Mouse (Mus musculus) kidney, embryonic 14.5 days (tissue): ENCODE measurements around the gene Acsf3. TPM values are rescaled to one million over a fixed set of nuclear protein-coding genes. Genes with fewer than 3 reads are reported as not detected.

Experiments
- ATAC-seq: fragments of 200-750 bp; cut with Nextera tagmentation; 2 replicates; pipeline ENCODE4 v1.8.0; 2017; ENCODE audit warnings: moderate number of reproducible peaks, mild to moderate bottlenecking, moderate TSS enrichment, moderate library complexity; ENCODE audit not compliant: low FRiP score, low TSS enrichment
- H3K27ac ChIP-seq: fragments of 300-500 bp; sonication (generic); 2 replicates; pipeline ENCODE4 v1.5.1; 2014; ENCODE audit warnings: low read depth, mild to moderate bottlenecking, low read length, moderate library complexity, mixed read lengths
- H3K27me3 ChIP-seq: fragments of 300-500 bp; sonication (generic); 2 replicates; pipeline ENCODE4 v1.6.1; 2014; ENCODE audit warnings: mild to moderate bottlenecking, low read length; ENCODE audit not compliant: control insufficient read depth, insufficient read depth
- H3K36me3 ChIP-seq: fragments of 300-500 bp; sonication (generic); 2 replicates; pipeline ENCODE4 v1.6.1; 2014; ENCODE audit warnings: low read length, mixed read lengths; ENCODE audit not compliant: control insufficient read depth, insufficient read depth
- H3K4me1 ChIP-seq: fragments of 300-500 bp; sonication (generic); 2 replicates; pipeline ENCODE4 v1.6.1; 2014; ENCODE audit warnings: low read length, mixed read lengths; ENCODE audit not compliant: control insufficient read depth, insufficient read depth
- H3K4me2 ChIP-seq: fragments of 300-500 bp; sonication (generic); replicated peaks from 2 replicates; pipeline ENCODE4 v1.6.1; 2014; ENCODE audit warnings: low read depth, mild to moderate bottlenecking, low read length
- H3K4me3 ChIP-seq: fragments of 300-500 bp; sonication (generic); 2 replicates; pipeline ENCODE4 v1.5.1; 2014; ENCODE audit warnings: mild to moderate bottlenecking, low read length
- H3K9ac ChIP-seq: fragments of 300-500 bp; sonication (generic); 2 replicates; pipeline ENCODE4 v1.6.1; 2014; ENCODE audit warnings: low read depth, mild to moderate bottlenecking, low read length, moderate library complexity
- H3K9me3 ChIP-seq: fragments of 300-500 bp; sonication (generic); 2 replicates; pipeline ENCODE4 v1.6.1; 2016; ENCODE audit warnings: low read length; ENCODE audit not compliant: control insufficient read depth
- WGBS: fragments of 180-500 bp; shearing (Covaris S2); extraction: QIAGEN DNeasy Blood & Tissue Kit; methylation state at CpG from one replicate; pipeline ENCODE4 v1.1.7; 2014; 5-methylcytosine and 5-hydroxymethylcytosine counted together
- polyA plus RNA-seq: library from polyadenylated mRNA; unstranded; fragments of >200 nt; fragmentation: Nextera tagmentation; extraction: Ambion mirVana; gene quantifications from 2 replicates; pipeline ENCODE4 v1.2.1, GENCODE M21; 2014

Gene Acsf3
- polyA plus RNA-seq, 1 experiment from 2014 or later = 20.2 TPM

DNA sequence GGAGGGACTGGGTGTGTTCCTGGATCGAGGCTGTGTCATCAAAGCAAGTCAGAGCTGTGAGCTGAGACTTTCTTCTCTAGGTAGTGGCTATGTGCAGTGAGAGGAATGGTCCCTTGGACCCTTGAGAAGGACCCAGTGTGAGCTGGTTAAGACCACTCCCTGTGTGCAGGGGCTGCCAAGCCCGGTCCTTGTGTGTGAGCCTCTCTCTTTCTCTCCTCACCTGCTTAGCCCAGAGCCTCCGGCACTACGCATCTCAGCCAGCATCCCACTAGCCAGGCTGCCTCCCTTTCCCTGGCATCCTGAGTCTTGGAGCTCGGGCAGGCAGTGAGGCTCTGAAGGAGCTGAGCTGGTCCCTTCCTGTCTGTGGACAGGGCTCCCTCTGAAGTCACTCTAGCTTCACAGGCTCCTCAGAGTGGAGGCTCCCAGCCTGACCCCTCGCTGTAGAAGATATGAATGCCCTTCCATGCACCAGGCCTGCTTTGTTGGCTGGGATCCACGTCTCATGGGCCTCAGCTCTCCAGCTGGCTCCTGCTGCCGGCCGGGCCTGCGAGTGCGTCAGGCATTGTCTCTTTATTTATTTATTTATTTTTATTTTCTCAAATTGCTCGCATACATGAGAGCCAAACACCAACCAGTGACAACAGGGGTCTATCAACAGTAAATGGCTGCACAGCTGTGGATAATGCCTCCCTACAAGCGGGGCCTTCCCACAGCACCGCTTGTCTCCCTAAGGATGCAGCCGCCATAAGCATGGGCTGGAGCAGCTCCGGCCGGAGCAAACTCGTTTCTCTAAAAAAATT is 18.3 kb downstream of the Acsf3 start:
- no peak overlapping the region for H3K4me3 ChIP-seq
- no peak overlapping the region for H3K4me2 ChIP-seq
- H3K9ac ChIP-seq = no peak overlapping the region
- no peaks in the 10 kb centered on the region for H3K27me3 ChIP-seq
- no peaks in the 10 kb centered on the region for H3K4me1 ChIP-seq
- ATAC-seq = peak; percentile 57; the same call in 1 of the 2 replicates
- H3K27ac ChIP-seq = no peak overlapping the region
- H3K36me3 ChIP-seq = peaks cover 11% of the 10 kb centered on the region
- no peaks in the 10 kb centered on the region for H3K9me3 ChIP-seq
- 73% methylated on average over 18 of the region's 18 CpGs for WGBS

DNA sequence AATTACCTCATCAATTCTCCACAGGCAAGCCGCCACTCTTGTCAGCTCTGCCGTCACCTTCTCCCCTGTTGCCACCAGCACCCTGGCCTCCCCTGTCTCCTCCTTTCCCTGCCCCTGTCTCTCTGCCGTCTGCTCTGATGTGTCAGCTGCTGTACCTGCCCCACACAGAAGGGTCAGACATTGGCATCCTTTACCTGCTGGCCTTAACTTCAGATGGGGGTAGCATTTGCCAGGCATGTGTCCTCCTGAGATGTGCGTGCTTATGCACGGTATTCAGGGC is 18.8 kb downstream of the Acsf3 start:
- Histone ChIP-seq H3K4me2 (no peak overlapping the region), H3K27me3 (no peaks in the 10 kb centered on the region), H3K4me1 (no peaks in the 10 kb centered on the region), H3K36me3 (peaks cover 8% of the 10 kb centered on the region), H3K27ac (no peak overlapping the region), H3K9me3 (no peaks in the 10 kb centered on the region), H3K9ac (no peak overlapping the region), H3K4me3 (no peak overlapping the region)
- ATAC-seq = no peak
- WGBS = 77% methylated on average over 5 of the region's 5 CpGs

DNA sequence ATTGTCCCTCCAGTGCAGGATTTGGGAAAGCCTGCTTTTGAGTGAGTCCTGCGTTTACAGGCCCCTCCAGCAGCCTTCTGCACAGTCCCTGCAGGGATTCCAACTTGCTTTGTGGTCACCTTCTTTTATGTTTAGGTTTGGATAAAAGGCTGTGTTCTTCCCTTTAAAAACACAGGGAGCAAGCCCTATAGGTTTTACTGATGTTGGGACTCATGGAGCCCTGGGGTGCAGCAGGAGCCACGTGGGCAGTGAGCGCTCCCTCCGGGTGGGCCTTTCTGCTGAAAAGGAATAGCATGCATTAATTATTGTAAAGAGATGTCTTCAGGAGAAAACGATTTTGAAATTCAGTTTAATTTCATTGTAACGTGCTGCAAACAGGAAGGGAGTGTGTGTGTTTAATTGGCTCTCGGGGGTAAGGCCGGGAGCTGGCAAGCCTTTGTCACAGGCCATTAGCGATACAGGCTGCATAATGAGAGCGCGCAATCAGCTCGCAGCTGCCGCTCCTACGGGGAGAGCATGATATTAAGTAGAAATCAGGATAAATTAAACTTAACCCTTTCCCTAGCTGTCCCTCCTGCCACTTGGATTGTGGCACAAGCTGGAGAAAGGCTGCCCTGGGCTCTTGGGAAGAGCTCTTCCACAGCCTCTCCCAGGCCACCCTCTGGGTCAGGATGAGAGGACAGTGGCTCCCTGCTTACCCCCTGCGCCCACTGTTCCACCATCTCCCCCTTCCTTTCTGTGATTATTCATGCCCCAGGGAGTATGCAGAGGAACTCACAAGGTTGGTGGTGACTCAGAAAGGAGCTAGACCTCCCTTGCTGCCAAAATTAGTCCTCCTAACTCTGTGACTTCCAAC is 28.8 kb downstream of the Acsf3 start:
- Histone ChIP-seq H3K36me3 (peaks cover 5% of the 10 kb centered on the region; the same call in 1 of the 2 replicates), H3K4me1 (peaks cover 12% of the 10 kb centered on the region; the same call in 1 of the 2 replicates), H3K9me3 (no peaks in the 10 kb centered on the region), H3K9ac (peak overlapping the region; percentile 34; the same call in 1 of the 2 replicates), H3K27ac (no peak overlapping the region), H3K4me2 (no peak overlapping the region), H3K4me3 (no peak overlapping the region), H3K27me3 (no peaks in the 10 kb centered on the region)
- ATAC-seq = peak; percentile 65; the same call in 1 of the 2 replicates
- WGBS = 25% methylated on average over 15 of the region's 15 CpGs

DNA sequence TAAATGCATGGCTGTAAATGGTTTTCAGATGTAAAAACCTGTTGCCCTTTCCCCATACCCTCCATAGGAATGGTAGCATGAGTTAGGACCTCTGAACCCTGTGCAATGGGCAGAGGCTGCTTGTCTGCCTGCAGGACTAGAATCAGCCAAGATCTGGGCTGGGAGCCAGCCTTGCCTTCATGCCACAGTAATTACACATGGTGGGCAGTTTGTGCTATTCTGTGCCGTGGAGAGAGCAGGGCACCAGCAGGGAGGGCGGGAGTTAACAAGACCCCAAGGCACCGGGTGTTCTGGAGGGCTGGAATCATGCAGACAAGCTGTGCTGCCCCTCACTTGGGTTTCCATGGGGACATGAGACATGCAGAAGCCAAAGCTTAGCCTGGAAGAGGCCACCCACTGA is 30.1 kb downstream of the Acsf3 start:
- WGBS = 62% methylated on average over 3 of the region's 3 CpGs
- Histone ChIP-seq H3K4me2 (no peak overlapping the region), H3K9ac (no peak overlapping the region), H3K36me3 (peaks cover 5% of the 10 kb centered on the region; the same call in 1 of the 2 replicates), H3K9me3 (no peaks in the 10 kb centered on the region), H3K4me1 (peaks cover 13% of the 10 kb centered on the region; the same call in 1 of the 2 replicates), H3K27ac (no peak overlapping the region), H3K27me3 (no peaks in the 10 kb centered on the region), H3K4me3 (no peak overlapping the region)
- no peak for ATAC-seq

DNA sequence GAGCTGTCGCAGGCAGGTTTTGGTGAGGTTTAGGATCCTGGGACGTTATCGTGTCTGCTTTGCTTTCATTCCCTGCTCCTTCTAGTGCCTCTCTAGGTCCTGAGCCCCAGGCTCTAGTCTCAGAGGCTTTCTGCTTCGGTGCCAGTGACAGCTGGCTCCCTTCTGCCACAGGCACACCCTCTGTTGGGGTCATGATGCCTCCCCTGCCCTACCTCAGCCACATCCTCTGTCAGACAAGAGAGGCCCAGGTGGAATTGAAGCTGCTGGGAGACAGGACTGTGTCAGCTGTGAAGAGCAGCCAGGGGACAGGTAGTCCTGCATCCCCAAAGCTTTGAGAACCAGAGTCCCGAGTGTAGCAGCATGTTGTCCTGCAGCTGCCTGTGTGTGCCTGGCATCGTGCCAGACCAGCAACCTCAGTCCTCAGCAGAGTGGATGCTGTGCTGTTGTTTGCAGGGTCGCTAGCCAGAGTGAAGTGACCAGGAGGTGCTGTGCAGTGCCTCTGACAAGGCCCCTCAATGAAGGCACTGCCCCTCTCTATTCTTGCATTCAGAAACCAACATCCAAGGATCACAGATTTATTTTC is 31.8 kb downstream of the Acsf3 start:
- no peak overlapping the region for H3K4me3 ChIP-seq
- no peaks in the 10 kb centered on the region for H3K27me3 ChIP-seq
- H3K36me3 ChIP-seq = peaks cover 5% of the 10 kb centered on the region; the same call in 1 of the 2 replicates
- WGBS = 48% methylated on average over 7 of the region's 7 CpGs
- H3K9ac ChIP-seq = no peak overlapping the region
- H3K4me2 ChIP-seq = no peak overlapping the region
- H3K4me1 ChIP-seq = peaks cover 18% of the 10 kb centered on the region; the same call in 1 of the 2 replicates
- no peaks in the 10 kb centered on the region for H3K9me3 ChIP-seq
- ATAC-seq = 0 out of 2 replicates have a peak, but pooled peaks have one; percentile 18
- no peak overlapping the region for H3K27ac ChIP-seq

DNA sequence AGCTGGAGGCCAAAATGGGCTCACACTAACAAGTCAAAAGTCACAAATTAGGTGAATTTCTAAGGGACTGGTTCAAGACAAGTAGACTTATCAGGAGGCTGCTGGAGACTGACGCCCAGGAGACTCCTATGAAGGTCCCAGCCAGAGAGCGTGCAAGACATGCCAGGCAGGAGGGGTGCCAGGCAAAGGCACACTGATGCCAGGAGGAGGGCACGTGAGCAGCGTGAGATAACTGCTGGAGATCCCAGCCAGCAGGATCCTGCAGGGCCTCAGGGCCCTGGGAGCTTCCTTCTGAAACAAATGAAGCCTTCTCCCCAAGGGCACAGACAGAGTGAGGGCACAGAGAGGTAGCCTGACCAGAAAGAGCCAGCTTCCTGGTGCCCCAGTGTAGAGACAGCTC is 32.6 kb downstream of the Acsf3 start:
- Histone ChIP-seq H3K9ac (no peak overlapping the region), H3K36me3 (0 out of 2 replicates have a peak, but pooled peaks cover 4% of the 10 kb centered on the region), H3K4me2 (no peak overlapping the region), H3K27me3 (no peaks in the 10 kb centered on the region), H3K9me3 (no peaks in the 10 kb centered on the region), H3K4me3 (no peak overlapping the region), H3K4me1 (peaks cover 18% of the 10 kb centered on the region; the same call in 1 of the 2 replicates), H3K27ac (no peak overlapping the region)
- 92% methylated on average over 4 of the region's 4 CpGs for WGBS
- no peak for ATAC-seq

DNA sequence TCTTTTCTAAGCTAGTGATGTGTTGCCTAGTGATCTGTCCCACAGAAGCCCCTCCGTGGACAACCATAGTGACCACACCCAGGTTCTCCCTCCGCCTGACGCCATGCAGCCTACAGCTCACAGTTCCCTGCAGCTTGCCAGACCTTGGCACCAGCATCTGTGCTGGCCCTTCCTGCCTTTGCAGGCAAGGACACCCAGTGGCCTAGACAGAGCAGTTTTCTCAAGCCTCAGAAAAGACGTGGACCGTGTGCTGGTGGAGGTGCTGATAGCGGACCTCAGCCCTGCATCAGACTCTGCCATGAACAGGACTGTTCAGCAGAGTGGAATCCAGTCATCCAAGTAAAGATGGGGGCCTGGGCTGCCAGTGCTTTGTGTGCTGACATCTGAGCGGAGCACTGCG is 35.1 kb downstream of the Acsf3 start:
- Histone ChIP-seq H3K4me1 (peaks cover 11% of the 10 kb centered on the region; the same call in 1 of the 2 replicates), H3K9me3 (no peaks in the 10 kb centered on the region), H3K4me2 (no peak overlapping the region), H3K27me3 (no peaks in the 10 kb centered on the region), H3K9ac (no peak overlapping the region), H3K36me3 (0 out of 2 replicates have a peak, but pooled peaks cover 5% of the 10 kb centered on the region), H3K27ac (no peak overlapping the region), H3K4me3 (no peak overlapping the region)
- peak; percentile 30; the same call in 1 of the 2 replicates for ATAC-seq
- 48% methylated on average over 8 of the region's 8 CpGs for WGBS

DNA sequence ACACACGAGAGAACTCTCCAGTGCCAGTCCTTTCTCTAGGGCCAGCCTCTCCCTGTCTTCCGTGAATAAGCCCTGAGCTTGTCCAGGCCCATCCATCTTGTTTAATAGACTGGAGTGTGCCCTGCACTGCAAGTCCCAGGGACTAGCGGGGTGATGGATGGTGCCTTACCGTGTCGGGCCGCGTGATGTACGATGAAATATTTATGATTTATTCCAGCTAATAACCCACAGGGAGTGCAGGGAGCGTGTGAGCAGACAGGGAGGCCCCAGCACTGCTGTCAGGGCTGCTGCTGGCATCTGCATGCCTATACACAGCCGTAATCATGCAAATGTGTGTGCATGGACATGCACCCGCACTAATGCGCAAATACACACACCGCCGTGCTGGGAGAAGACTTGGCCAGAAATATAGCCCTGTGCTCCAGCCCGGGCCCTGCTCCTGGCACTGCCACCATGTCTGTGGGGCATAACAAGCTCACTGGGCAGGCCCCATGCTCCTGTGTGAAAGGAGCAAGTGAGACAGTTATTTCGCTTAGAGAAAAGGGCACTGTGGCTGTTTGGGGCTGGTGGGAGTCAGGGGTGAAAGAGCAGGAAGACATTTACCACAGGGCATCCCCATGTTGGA is 36.7 kb downstream of the Acsf3 start:
- Histone ChIP-seq H3K9ac (no peak overlapping the region), H3K4me2 (no peak overlapping the region), H3K4me3 (no peak overlapping the region), H3K4me1 (peaks cover 11% of the 10 kb centered on the region; the same call in 1 of the 2 replicates), H3K27me3 (no peaks in the 10 kb centered on the region), H3K36me3 (0 out of 2 replicates have a peak, but pooled peaks cover 5% of the 10 kb centered on the region), H3K27ac (no peak overlapping the region), H3K9me3 (no peaks in the 10 kb centered on the region)
- no peak for ATAC-seq
- WGBS = 58% methylated on average over 16 of the region's 16 CpGs
